Mouse (Mus musculus): ENCODE measurements around the gene Slc25a40. TPM values are rescaled to one million over a fixed set of nuclear protein-coding genes. Genes with fewer than 3 reads are reported as not detected.
A peak's percentile ranks its signal among the peaks of the same experiment; 100 is the strongest.

The Slc25a40 gene
- polyA plus RNA-seq, 1 experiment from 2014 or later: 9.7 TPM

GRCm38 (mm10) chr5:8421424-8421823 is 1.2 kb upstream of the Slc25a40 start:
- no peak for ATAC-seq
- peaks cover 9% of the 10 kb centered on the region for H3K4me1 ChIP-seq (replicated peaks; ENCODE audit: control insufficient read depth, insufficient read depth, low read length)
- peak overlapping the region; percentile 80; the same call in 1 of the 2 replicates for H3K9ac ChIP-seq (replicated peaks; ENCODE audit: low read depth, low read length)
- H3K27ac ChIP-seq (ENCODE audit: low read length): no peak overlapping the region
- 0 out of 2 replicates have a peak, but pooled peaks cover 4% of the 10 kb centered on the region for H3K36me3 ChIP-seq (ENCODE audit: control insufficient read depth, insufficient read depth)
- WGBS: 8% methylated on average over 3 of the region's 3 CpGs
- H3K4me2 ChIP-seq (ENCODE audit: low read length): peak overlapping the region; percentile 59
- H3K27me3 ChIP-seq (replicated peaks; ENCODE audit: control insufficient read depth, insufficient read depth, low read length): no peaks in the 10 kb centered on the region
- peak overlapping the region; percentile 85 for H3K4me3 ChIP-seq (replicated peaks; ENCODE audit: low read length)
- no peaks in the 10 kb centered on the region for H3K9me3 ChIP-seq (ENCODE audit: control insufficient read depth, low read length)

- Histone ChIP-seq H3K27me3 (replicated peaks; ENCODE audit: control insufficient read depth, insufficient read depth, low read length) (no peaks in the 10 kb centered on the region), H3K27ac (ENCODE audit: low read length) (peak overlapping the region; percentile 42; the same call in 1 of the 2 replicates), H3K9ac (replicated peaks; ENCODE audit: low read depth, low read length) (peak overlapping the region; percentile 80), H3K9me3 (ENCODE audit: control insufficient read depth, low read length) (no peaks in the 10 kb centered on the region), H3K4me1 (replicated peaks; ENCODE audit: control insufficient read depth, insufficient read depth, low read length) (peaks cover 9% of the 10 kb centered on the region), H3K4me2 (ENCODE audit: low read length) (peak overlapping the region; percentile 59), H3K36me3 (ENCODE audit: control insufficient read depth, insufficient read depth) (no peaks in the 10 kb centered on the region), H3K4me3 (replicated peaks; ENCODE audit: low read length) (peak overlapping the region; percentile 85)
- WGBS: under 1% methylated on average over 40 of the region's 40 CpGs
- 0 out of 2 replicates have a peak, but pooled peaks have one; percentile 11 for ATAC-seq
Measured at GRCm38 (mm10) chr5:8422932-8423928, 580 bp downstream of the Slc25a40 start.

DNA sequence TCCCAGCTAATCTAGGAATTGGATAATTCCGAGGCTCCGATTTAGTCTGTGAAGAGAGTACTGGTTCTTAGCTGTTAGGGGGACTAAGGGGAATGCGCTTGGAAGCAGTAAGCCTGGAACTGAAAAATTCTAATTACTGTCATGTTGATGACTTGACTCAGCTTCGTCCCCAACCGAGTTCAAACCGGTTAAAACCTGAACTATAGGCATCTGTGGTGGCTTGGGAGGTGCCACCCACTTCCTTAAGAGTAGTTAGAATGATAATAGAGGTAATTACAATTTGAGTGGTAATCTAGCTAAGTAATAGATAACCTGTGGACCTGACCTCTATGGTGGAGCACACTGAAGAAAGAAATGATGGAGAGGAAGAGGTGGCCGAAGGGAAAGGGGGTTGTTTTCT is 1.5 kb downstream of the Slc25a40 start:
- H3K36me3 ChIP-seq (ENCODE audit: control insufficient read depth, insufficient read depth): no peaks in the 10 kb centered on the region
- H3K4me2 ChIP-seq (ENCODE audit: low read length): peak overlapping the region; percentile 59
- 15% methylated on average over 7 of the region's 7 CpGs for WGBS
- 0 out of 2 replicates have a peak overlapping the region, but pooled peaks have one; percentile 15 for H3K9ac ChIP-seq (replicated peaks; ENCODE audit: low read depth, low read length)
- H3K9me3 ChIP-seq (ENCODE audit: control insufficient read depth, low read length): no peaks in the 10 kb centered on the region
- ATAC-seq: no peak
- H3K27me3 ChIP-seq (replicated peaks; ENCODE audit: control insufficient read depth, insufficient read depth, low read length): no peaks in the 10 kb centered on the region
- H3K4me1 ChIP-seq (replicated peaks; ENCODE audit: control insufficient read depth, insufficient read depth, low read length): peaks cover 9% of the 10 kb centered on the region
- no peak overlapping the region for H3K27ac ChIP-seq (ENCODE audit: low read length)
- H3K4me3 ChIP-seq (replicated peaks; ENCODE audit: low read length): peak overlapping the region; percentile 85

DNA sequence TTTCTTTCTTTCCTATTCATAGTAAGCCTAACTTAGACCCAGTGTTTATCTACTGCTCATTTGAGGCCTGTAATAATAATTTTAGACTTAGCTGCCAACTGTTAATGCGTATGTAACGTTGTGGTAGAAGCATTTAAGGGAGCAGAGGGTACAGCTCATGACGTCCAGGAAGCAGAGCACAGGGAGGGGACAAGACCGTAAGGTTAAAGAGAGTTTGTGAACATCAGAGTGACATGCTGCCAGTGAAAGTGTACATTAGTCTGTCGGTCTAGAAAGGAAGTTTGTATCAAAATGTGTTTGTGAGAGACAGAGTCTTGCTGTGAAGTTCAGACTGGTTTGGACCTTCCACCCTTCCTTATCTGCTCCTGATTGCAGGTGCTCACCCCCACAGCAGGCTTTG is 3.2 kb downstream of the Slc25a40 start:
- H3K9me3 ChIP-seq (ENCODE audit: control insufficient read depth, low read length): no peaks in the 10 kb centered on the region

GRCm38 (mm10) chr5:8437481-8438156 is 15.0 kb downstream of the Slc25a40 start:
- Histone ChIP-seq H3K36me3 (ENCODE audit: control insufficient read depth, insufficient read depth) (no peaks in the 10 kb centered on the region), H3K9ac (replicated peaks; ENCODE audit: low read depth, low read length) (no peak overlapping the region), H3K4me2 (ENCODE audit: low read length) (no peak overlapping the region), H3K9me3 (ENCODE audit: control insufficient read depth, low read length) (no peaks in the 10 kb centered on the region), H3K27ac (ENCODE audit: low read length) (no peak overlapping the region), H3K4me1 (replicated peaks; ENCODE audit: control insufficient read depth, insufficient read depth, low read length) (no peaks in the 10 kb centered on the region), H3K27me3 (replicated peaks; ENCODE audit: control insufficient read depth, insufficient read depth, low read length) (no peaks in the 10 kb centered on the region), H3K4me3 (replicated peaks; ENCODE audit: low read length) (no peak overlapping the region)
- WGBS: 93% methylated on average over 5 of the region's 5 CpGs
- no peak for ATAC-seq

More for the DNA sequence above, 3.2 kb downstream of the Slc25a40 start:
- no peak overlapping the region for H3K4me2 ChIP-seq (ENCODE audit: low read length)
- H3K9ac ChIP-seq (replicated peaks; ENCODE audit: low read depth, low read length): no peak overlapping the region
- peaks cover 8% of the 10 kb centered on the region for H3K4me1 ChIP-seq (replicated peaks; ENCODE audit: control insufficient read depth, insufficient read depth, low read length)
- H3K36me3 ChIP-seq (ENCODE audit: control insufficient read depth, insufficient read depth): no peaks in the 10 kb centered on the region
- H3K27ac ChIP-seq (ENCODE audit: low read length): no peak overlapping the region
- 84% methylated on average over 5 of the region's 5 CpGs for WGBS
- no peak for ATAC-seq
- H3K4me3 ChIP-seq (replicated peaks; ENCODE audit: low read length): no peak overlapping the region
- H3K27me3 ChIP-seq (replicated peaks; ENCODE audit: control insufficient read depth, insufficient read depth, low read length): no peaks in the 10 kb centered on the region

DNA sequence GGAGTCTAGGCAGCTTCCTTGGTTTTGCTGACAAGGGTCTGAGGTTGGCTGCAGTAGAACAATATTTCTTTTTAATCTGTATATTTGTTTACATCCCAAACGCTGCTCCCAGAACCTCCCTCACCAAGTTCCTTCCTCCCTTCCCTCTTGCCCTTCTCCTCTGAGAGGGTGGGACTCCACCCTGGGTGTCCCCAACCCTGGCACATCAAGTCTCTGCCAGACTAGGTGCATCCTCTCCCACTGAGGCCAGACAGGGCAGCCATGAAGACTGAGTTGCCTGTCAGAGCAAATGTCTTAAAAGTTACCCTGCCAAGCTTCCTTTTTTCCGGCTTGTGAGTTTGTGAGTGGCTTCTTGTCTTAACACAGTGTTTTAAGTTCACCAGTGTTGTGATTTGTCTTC is 16.4 kb downstream of the Slc25a40 start:
- Histone ChIP-seq H3K4me3 (replicated peaks; ENCODE audit: low read length) (no peak overlapping the region), H3K27ac (ENCODE audit: low read length) (no peak overlapping the region), H3K4me1 (replicated peaks; ENCODE audit: control insufficient read depth, insufficient read depth, low read length) (no peaks in the 10 kb centered on the region), H3K36me3 (ENCODE audit: control insufficient read depth, insufficient read depth) (no peaks in the 10 kb centered on the region), H3K27me3 (replicated peaks; ENCODE audit: control insufficient read depth, insufficient read depth, low read length) (no peaks in the 10 kb centered on the region), H3K9ac (replicated peaks; ENCODE audit: low read depth, low read length) (no peak overlapping the region), H3K4me2 (ENCODE audit: low read length) (no peak overlapping the region), H3K9me3 (ENCODE audit: control insufficient read depth, low read length) (no peaks in the 10 kb centered on the region)
- no peak for ATAC-seq
- WGBS: 83% methylated on average over 2 of the region's 2 CpGs

- H3K27me3 ChIP-seq (replicated peaks; ENCODE audit: control insufficient read depth, insufficient read depth, low read length): no peaks in the 10 kb centered on the region
- no peak for ATAC-seq
Measured at GRCm38 (mm10) chr5:8455565-8455964, 32.9 kb downstream of the Slc25a40 start.

GRCm38 (mm10) chr5:8456561-8456960 is 33.9 kb downstream of the Slc25a40 start:
- no peaks in the 10 kb centered on the region for H3K27me3 ChIP-seq (replicated peaks; ENCODE audit: control insufficient read depth, insufficient read depth, low read length)
- ATAC-seq: no peak
- WGBS: 89% methylated on average over 5 of the region's 5 CpGs

More at GRCm38 (mm10) chr5:8455565-8455964, 32.9 kb downstream of the Slc25a40 start:
- H3K9me3 ChIP-seq (ENCODE audit: control insufficient read depth, low read length): no peaks in the 10 kb centered on the region
- no peak overlapping the region for H3K27ac ChIP-seq (ENCODE audit: low read length)
- H3K4me1 ChIP-seq (replicated peaks; ENCODE audit: control insufficient read depth, insufficient read depth, low read length): no peaks in the 10 kb centered on the region
- H3K36me3 ChIP-seq (ENCODE audit: control insufficient read depth, insufficient read depth): no peaks in the 10 kb centered on the region
- no peak overlapping the region for H3K4me2 ChIP-seq (ENCODE audit: low read length)
- no peak overlapping the region for H3K4me3 ChIP-seq (replicated peaks; ENCODE audit: low read length)
- H3K9ac ChIP-seq (replicated peaks; ENCODE audit: low read depth, low read length): no peak overlapping the region

More at GRCm38 (mm10) chr5:8456561-8456960, 33.9 kb downstream of the Slc25a40 start:
- H3K4me1 ChIP-seq (replicated peaks; ENCODE audit: control insufficient read depth, insufficient read depth, low read length): no peaks in the 10 kb centered on the region
- H3K36me3 ChIP-seq (ENCODE audit: control insufficient read depth, insufficient read depth): no peaks in the 10 kb centered on the region; the same call in 1 of the 2 replicates
- H3K4me3 ChIP-seq (replicated peaks; ENCODE audit: low read length): no peak overlapping the region
- no peak overlapping the region for H3K4me2 ChIP-seq (ENCODE audit: low read length)
- H3K27ac ChIP-seq (ENCODE audit: low read length): no peak overlapping the region
- H3K9ac ChIP-seq (replicated peaks; ENCODE audit: low read depth, low read length): no peak overlapping the region
- H3K9me3 ChIP-seq (ENCODE audit: control insufficient read depth, low read length): no peaks in the 10 kb centered on the region
